Mouse (Mus musculus): ENCODE results near the gene Cdip1. TPM values are rescaled to one million over a fixed set of nuclear protein-coding genes. Genes with fewer than 3 reads are reported as not detected.

The Cdip1 gene
- polyA plus RNA-seq, 1 experiment, result 263 TPM

- WGBS, result 8% methylated on average over 5 of the region's 5 CpGs
- 0 out of 2 replicates have a peak overlapping the region, but pooled peaks have one; percentile 1 for H3K27ac ChIP-seq (ENCODE audit: insufficient read depth, low read length)
- H3K4me1 ChIP-seq (ENCODE audit: control insufficient read depth, insufficient read depth, low read length), result peaks cover 29% of the 10 kb centered on the region
- no peak overlapping the region for H3K4me3 ChIP-seq (replicated peaks; ENCODE audit: insufficient read depth, low read depth, low read length)
- H3K27me3 ChIP-seq (ENCODE audit: control insufficient read depth, insufficient read depth, low read length), result no peaks in the 10 kb centered on the region
- no peak for TF ChIP-seq CTCF (IDR thresholded peaks at IDR 0.05; ENCODE audit: borderline replicate concordance, insufficient read depth, low read depth, low read length)
- TF ChIP-seq POLR2A (IDR thresholded peaks at IDR 0.05; ENCODE audit: borderline replicate concordance, insufficient read depth, low read length), result no peak
- DNase-seq, result peak; percentile 77 to 79
Measured at GRCm38 (mm10) chr16:4781524-4782196, 8.4 kb downstream of the Cdip1 start.

DNA sequence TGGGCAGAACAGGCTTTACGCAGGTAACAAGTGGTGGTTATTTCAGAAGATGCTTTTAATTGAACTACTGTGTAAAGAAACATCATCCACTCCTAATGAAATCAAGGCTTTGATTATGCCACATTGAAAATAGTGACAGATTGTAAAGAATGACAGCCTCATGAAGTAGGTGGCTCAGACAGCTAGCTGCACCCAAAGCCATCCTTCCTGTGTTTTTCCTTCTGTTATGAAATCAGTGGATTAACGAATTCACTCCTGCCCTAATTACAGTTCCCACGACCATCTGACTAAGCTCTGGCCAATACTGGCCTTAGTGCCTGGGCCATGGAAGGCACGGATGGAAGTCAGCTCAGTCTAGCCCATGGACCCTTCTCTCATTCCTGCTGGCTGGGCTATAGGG lies 11.2 kb downstream of the Cdip1 start:
- H3K27me3 ChIP-seq (ENCODE audit: control insufficient read depth, insufficient read depth, low read length), result no peaks in the 10 kb centered on the region
- 19% methylated on average over 4 of the region's 4 CpGs for WGBS
- TF ChIP-seq CTCF (IDR thresholded peaks at IDR 0.05; ENCODE audit: borderline replicate concordance, insufficient read depth, low read depth, low read length), result no peak
- TF ChIP-seq POLR2A (IDR thresholded peaks at IDR 0.05; ENCODE audit: borderline replicate concordance, insufficient read depth, low read length), result no peak
- H3K4me3 ChIP-seq (replicated peaks; ENCODE audit: insufficient read depth, low read depth, low read length), result no peak overlapping the region
- H3K4me1 ChIP-seq (ENCODE audit: control insufficient read depth, insufficient read depth, low read length), result peaks cover 24% of the 10 kb centered on the region
- H3K27ac ChIP-seq (ENCODE audit: insufficient read depth, low read length), result peak overlapping the region; percentile 33
- no peak for DNase-seq

DNA sequence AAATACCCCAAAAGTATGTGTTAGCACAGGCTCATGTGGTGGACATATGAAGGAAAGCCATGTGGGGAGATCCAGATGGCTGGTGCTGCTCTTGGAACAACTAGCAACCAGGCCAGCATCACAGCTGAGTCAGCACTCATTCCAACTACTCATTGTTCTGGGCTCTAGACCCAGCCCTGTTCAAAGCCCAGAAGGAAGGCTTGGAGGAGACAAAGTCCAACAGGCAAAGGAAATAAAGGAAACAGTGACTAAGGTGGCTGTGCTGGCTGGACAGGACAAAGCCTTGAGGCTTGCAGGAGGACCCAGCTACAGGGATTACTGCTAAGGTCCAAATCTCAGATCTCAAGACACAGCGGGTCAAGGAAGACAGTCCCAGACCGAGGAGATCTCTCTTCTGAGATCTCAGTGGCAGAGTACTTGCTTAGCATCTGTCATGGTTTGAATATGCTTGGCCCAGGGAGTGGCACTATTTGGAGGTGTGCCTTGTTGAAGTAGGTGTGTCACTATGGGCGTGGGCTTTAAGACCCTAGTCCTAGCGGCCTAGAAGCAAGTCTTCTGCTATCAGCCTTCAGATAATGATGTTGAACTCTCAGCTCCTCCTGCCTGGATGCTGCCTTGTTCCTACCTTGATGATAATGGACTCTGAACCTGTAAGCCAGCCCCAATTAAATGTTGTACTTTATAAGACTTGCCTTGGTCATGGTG lies 12.0 kb downstream of the Cdip1 start:
- Histone ChIP-seq H3K27me3 (ENCODE audit: control insufficient read depth, insufficient read depth, low read length) (no peaks in the 10 kb centered on the region), H3K27ac (ENCODE audit: insufficient read depth, low read length) (peak overlapping the region; percentile 3; the same call in 1 of the 2 replicates), H3K4me1 (ENCODE audit: control insufficient read depth, insufficient read depth, low read length) (peaks cover 20% of the 10 kb centered on the region), H3K4me3 (replicated peaks; ENCODE audit: insufficient read depth, low read depth, low read length) (no peak overlapping the region)
- peak; percentile 41 to 69 for DNase-seq
- TF ChIP-seq POLR2A (IDR thresholded peaks at IDR 0.05; ENCODE audit: borderline replicate concordance, insufficient read depth, low read length) (no peak), CTCF (IDR thresholded peaks at IDR 0.05; ENCODE audit: borderline replicate concordance, insufficient read depth, low read depth, low read length) (no peak)
- 91% methylated on average over 4 of the region's 4 CpGs for WGBS

DNA sequence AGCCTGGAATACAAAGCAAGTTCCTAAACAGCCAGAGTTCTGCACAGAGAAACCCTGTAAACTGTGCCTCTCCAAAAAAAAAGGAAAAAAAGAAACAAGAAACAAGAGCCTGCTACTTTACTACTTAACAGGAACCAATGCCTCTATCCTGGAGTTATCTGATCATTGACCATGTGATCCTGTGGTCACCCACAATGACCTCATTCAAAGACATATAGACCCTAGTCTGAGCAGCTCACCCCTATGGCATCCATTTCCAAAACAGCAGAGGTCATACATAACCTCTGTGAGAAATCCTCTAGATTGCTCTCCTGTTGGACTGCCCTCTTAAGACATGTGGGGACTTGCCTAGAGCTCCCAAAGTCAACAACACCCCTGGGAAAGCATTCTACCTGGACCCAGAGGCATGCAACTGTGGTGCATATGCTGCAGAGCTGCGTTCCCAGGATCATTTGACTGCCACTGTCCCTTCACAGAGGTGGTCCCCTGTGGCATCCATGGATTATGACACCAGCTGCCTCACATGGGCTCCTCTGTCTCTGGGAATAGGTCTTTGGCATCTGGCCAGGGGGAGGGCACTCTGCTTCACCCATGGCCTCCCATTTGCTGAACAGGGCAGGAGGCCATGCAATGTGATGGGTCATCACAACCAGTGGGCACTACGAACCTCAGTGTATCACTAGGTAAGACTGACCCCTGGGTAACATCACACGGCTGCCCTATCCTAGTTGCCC lies 12.8 kb downstream of the Cdip1 start:
- TF ChIP-seq POLR2A (IDR thresholded peaks at IDR 0.05; ENCODE audit: borderline replicate concordance, insufficient read depth, low read length) (no peak), CTCF (IDR thresholded peaks at IDR 0.05; ENCODE audit: borderline replicate concordance, insufficient read depth, low read depth, low read length) (no peak)
- Histone ChIP-seq H3K4me3 (replicated peaks; ENCODE audit: insufficient read depth, low read depth, low read length) (no peak overlapping the region), H3K27ac (ENCODE audit: insufficient read depth, low read length) (peak overlapping the region; percentile 3; the same call in 1 of the 2 replicates), H3K27me3 (ENCODE audit: control insufficient read depth, insufficient read depth, low read length) (no peaks in the 10 kb centered on the region), H3K4me1 (ENCODE audit: control insufficient read depth, insufficient read depth, low read length) (peaks cover 20% of the 10 kb centered on the region)
- peak; percentile 38 to 40 for DNase-seq
- whole genome bisulfite sequencing, result 57% methylated on average over 3 of the region's 3 CpGs

- no peak overlapping the region for H3K4me3 ChIP-seq (replicated peaks; ENCODE audit: insufficient read depth, low read depth, low read length)
- 5% methylated on average over 1 of the region's 1 CpGs for WGBS
- peaks cover 15% of the 10 kb centered on the region for H3K4me1 ChIP-seq (ENCODE audit: control insufficient read depth, insufficient read depth, low read length)
- no peaks in the 10 kb centered on the region for H3K27me3 ChIP-seq (ENCODE audit: control insufficient read depth, insufficient read depth, low read length)
- H3K27ac ChIP-seq (ENCODE audit: insufficient read depth, low read length), result no peak overlapping the region
- no peak for DNase-seq
- TF ChIP-seq POLR2A (IDR thresholded peaks at IDR 0.05; ENCODE audit: borderline replicate concordance, insufficient read depth, low read length), result no peak
- no peak for TF ChIP-seq CTCF (IDR thresholded peaks at IDR 0.05; ENCODE audit: borderline replicate concordance, insufficient read depth, low read depth, low read length)
Measured at GRCm38 (mm10) chr16:4773289-4773970, 16.7 kb downstream of the Cdip1 start.

DNA sequence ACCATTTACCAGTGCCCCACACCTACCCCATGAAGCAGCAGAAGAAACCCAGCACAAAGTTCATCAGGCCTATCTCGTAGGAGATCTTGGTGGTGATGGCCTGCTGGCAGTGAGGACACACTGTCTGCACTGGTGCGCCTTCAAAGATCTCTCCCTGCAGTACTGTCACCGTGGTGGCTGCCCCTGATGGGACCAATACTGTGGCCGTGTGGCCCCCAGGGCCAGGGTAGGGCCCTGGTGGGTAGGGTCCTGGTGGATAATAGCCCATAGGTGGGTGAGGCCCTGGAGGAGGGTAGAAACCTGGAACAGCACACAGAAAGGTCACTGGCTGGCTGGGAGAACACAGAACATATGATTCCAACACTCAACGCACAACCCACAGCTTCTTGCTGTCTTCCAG lies 21.4 kb downstream of the Cdip1 start:
- WGBS, result 93% methylated on average over 5 of the region's 5 CpGs
- peaks cover 6% of the 10 kb centered on the region for H3K4me1 ChIP-seq (ENCODE audit: control insufficient read depth, insufficient read depth, low read length)
- H3K27me3 ChIP-seq (ENCODE audit: control insufficient read depth, insufficient read depth, low read length), result no peaks in the 10 kb centered on the region
- TF ChIP-seq CTCF (IDR thresholded peaks at IDR 0.05; ENCODE audit: borderline replicate concordance, insufficient read depth, low read depth, low read length) (no peak), POLR2A (IDR thresholded peaks at IDR 0.05; ENCODE audit: borderline replicate concordance, insufficient read depth, low read length) (no peak)
- no peak overlapping the region for H3K4me3 ChIP-seq (replicated peaks; ENCODE audit: insufficient read depth, low read depth, low read length)
- no peak overlapping the region for H3K27ac ChIP-seq (ENCODE audit: insufficient read depth, low read length)
- no peak for DNase-seq
